Mouse (Mus musculus) limb, embryonic 11.5 days (tissue): ENCODE measurements around the gene Cst6. TPM values are rescaled to one million over a fixed set of nuclear protein-coding genes. Genes with fewer than 3 reads are reported as not detected.
A peak's percentile ranks its signal among the peaks of the same experiment; 100 is the strongest.

ENCODE experiments used
- ATAC-seq: fragments of 200-750 bp; cut with Nextera tagmentation; 2 replicates; pipeline ENCODE4 v1.8.0; 2017; ENCODE audit warnings: low read depth; ENCODE audit not compliant: insufficient number of reproducible peaks, low FRiP score, low TSS enrichment
- DNase-seq: peaks from one replicate; pipeline ENCODE4 v3.0.0-alpha.2; 2015; ENCODE audit warnings: low spot score
- H3K27ac ChIP-seq: fragments of 300-500 bp; sonication (generic); replicated peaks from 2 replicates; pipeline ENCODE4 v1.5.1; 2014; ENCODE audit warnings: low read depth, mild to moderate bottlenecking, low read length
- H3K27me3 ChIP-seq: fragments of 300-500 bp; sonication (generic); 2 replicates; pipeline ENCODE4 v1.6.1; 2014; ENCODE audit warnings: mild to moderate bottlenecking, low read length, mixed read lengths; ENCODE audit not compliant: control insufficient read depth, insufficient read depth
- H3K36me3 ChIP-seq: fragments of 300-500 bp; sonication (generic); 2 replicates; pipeline ENCODE4 v1.6.1; 2014; ENCODE audit warnings: mild to moderate bottlenecking, low read length, moderate library complexity, mixed read lengths; ENCODE audit not compliant: control insufficient read depth, insufficient read depth
- H3K4me1 ChIP-seq: fragments of 300-500 bp; sonication (generic); 2 replicates; pipeline ENCODE4 v1.6.1; 2014; ENCODE audit warnings: low read length, mixed read lengths; ENCODE audit not compliant: control insufficient read depth, insufficient read depth
- H3K4me2 ChIP-seq: fragments of 300-500 bp; sonication (generic); 2 replicates; pipeline ENCODE4 v1.6.1; 2014; ENCODE audit warnings: low read depth, mild to moderate bottlenecking, moderate library complexity; ENCODE audit not compliant: severe bottlenecking
- H3K4me3 ChIP-seq: fragments of 300-500 bp; sonication (generic); 2 replicates; pipeline ENCODE4 v1.5.1; 2014; ENCODE audit warnings: low read depth, low read length
- H3K9ac ChIP-seq: fragments of 300-500 bp; sonication (generic); 2 replicates; pipeline ENCODE4 v1.6.1; 2014; ENCODE audit warnings: mild to moderate bottlenecking, low read length
- H3K9me3 ChIP-seq: fragments of 300-500 bp; sonication (generic); 2 replicates; pipeline ENCODE4 v1.6.1; 2016; ENCODE audit warnings: low read length; ENCODE audit not compliant: control insufficient read depth
- WGBS: fragments of 180-500 bp; shearing (Covaris S2); extraction: QIAGEN DNeasy Blood & Tissue Kit; methylation state at CpG from one replicate; pipeline ENCODE4 v1.1.7; 2014; 5-methylcytosine and 5-hydroxymethylcytosine counted together
- polyA plus RNA-seq: library from polyadenylated mRNA; unstranded; fragments of >200 nt; fragmentation: Nextera tagmentation; extraction: Ambion mirVana; gene quantifications from 2 replicates; pipeline ENCODE4 v1.2.1, GENCODE M21; 2014

The Cst6 gene
- polyA plus RNA-seq, 1 experiment from 2014 or later, result 0.64 TPM

GRCm38 (mm10) chr19:5384715-5385114 is 35.3 kb upstream of the Cst6 start:
- Histone ChIP-seq H3K4me1 (peaks cover 8% of the 10 kb centered on the region), H3K27ac (no peak overlapping the region), H3K9me3 (no peaks in the 10 kb centered on the region; the same call in 1 of the 2 replicates), H3K4me3 (no peak overlapping the region), H3K4me2 (no peak overlapping the region), H3K36me3 (peaks cover 50% of the 10 kb centered on the region), H3K9ac (no peak overlapping the region), H3K27me3 (no peaks in the 10 kb centered on the region)
- no peak for DNase-seq
- 93% methylated on average over 8 of the region's 8 CpGs for WGBS
- no peak for ATAC-seq

- Histone ChIP-seq H3K4me2 (no peak overlapping the region), H3K4me3 (no peak overlapping the region), H3K27me3 (no peaks in the 10 kb centered on the region), H3K36me3 (peaks cover 62% of the 10 kb centered on the region), H3K9ac (no peak overlapping the region), H3K9me3 (no peaks in the 10 kb centered on the region; the same call in 1 of the 2 replicates), H3K27ac (no peak overlapping the region), H3K4me1 (peaks cover 5% of the 10 kb centered on the region)
- DNase-seq (no peak), ATAC-seq (no peak)
- WGBS, result 93% methylated on average over 12 of the region's 12 CpGs
These were observed 34.0 kb upstream of the Cst6 start for GRCm38 (mm10) chr19:5383326-5383725.

DNA sequence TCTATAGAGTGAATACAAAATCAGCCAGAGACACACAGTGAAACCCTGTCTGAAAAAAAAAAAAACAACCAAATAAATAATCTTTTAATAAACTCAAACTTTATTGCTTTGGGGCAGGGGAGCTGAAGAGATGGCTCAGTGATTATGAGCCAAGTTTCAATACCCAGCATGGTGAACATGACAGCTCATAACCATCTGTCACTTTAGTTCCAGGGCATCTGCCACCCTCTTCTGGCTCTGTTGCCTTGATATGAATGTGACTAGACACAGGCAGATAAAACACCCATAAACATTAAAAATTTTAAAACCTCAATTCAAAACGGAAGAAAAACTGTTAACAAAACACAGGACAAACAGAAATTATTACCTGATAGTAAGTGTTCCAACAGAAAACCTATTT is 28.1 kb upstream of the Cst6 start:
- Histone ChIP-seq H3K4me3 (no peak overlapping the region), H3K4me1 (no peaks in the 10 kb centered on the region), H3K4me2 (no peak overlapping the region), H3K9me3 (no peaks in the 10 kb centered on the region; the same call in 1 of the 2 replicates), H3K9ac (no peak overlapping the region), H3K27ac (no peak overlapping the region), H3K27me3 (no peaks in the 10 kb centered on the region), H3K36me3 (peaks cover 42% of the 10 kb centered on the region)
- DNase-seq, result no peak
- no peak for ATAC-seq
- WGBS, result 88% methylated on average over 1 of the region's 1 CpGs

- DNase-seq (no peak), ATAC-seq (no peak)
- Histone ChIP-seq H3K9ac (no peak overlapping the region), H3K9me3 (no peaks in the 10 kb centered on the region), H3K4me2 (no peak overlapping the region), H3K27me3 (no peaks in the 10 kb centered on the region), H3K4me3 (no peak overlapping the region), H3K36me3 (peaks cover 36% of the 10 kb centered on the region), H3K4me1 (no peaks in the 10 kb centered on the region), H3K27ac (no peak overlapping the region)
- 77% methylated on average over 4 of the region's 4 CpGs for WGBS
These were observed 25.4 kb upstream of the Cst6 start for GRCm38 (mm10) chr19:5374748-5375147.

GRCm38 (mm10) chr19:5374177-5374576 is 24.8 kb upstream of the Cst6 start:
- Histone ChIP-seq H3K27me3 (no peaks in the 10 kb centered on the region), H3K9me3 (no peaks in the 10 kb centered on the region), H3K4me3 (no peak overlapping the region), H3K27ac (no peak overlapping the region), H3K4me2 (no peak overlapping the region), H3K9ac (no peak overlapping the region), H3K4me1 (no peaks in the 10 kb centered on the region), H3K36me3 (peaks cover 30% of the 10 kb centered on the region)
- ATAC-seq, result no peak
- 90% methylated on average over 4 of the region's 4 CpGs for WGBS
- no peak for DNase-seq

- ATAC-seq, result no peak
These were observed 23.4 kb upstream of the Cst6 start for GRCm38 (mm10) chr19:5372724-5373123.

DNA sequence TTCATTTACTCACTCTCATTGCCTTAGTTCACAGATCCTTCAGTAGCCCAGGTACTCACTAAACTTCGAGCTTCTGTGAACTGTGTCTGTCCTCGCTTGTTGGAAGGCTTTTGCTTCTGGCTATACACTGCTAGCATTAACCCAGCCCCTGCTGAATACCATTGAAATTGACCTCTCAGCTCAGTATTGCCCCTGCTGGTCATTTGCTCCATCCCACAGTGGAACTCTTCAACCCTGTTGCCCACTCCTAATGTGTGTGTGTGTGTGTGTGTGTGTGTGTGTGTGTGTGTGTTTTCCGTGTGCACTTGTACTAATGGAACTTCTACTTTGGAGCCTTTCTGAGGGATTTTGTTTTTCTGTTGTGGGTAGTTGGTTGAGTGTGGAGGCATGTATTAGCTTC is 21.6 kb upstream of the Cst6 start:
- DNase-seq, result no peak
- Histone ChIP-seq H3K9ac (no peak overlapping the region), H3K4me2 (no peak overlapping the region), H3K27me3 (no peaks in the 10 kb centered on the region), H3K9me3 (no peaks in the 10 kb centered on the region), H3K4me3 (no peak overlapping the region), H3K27ac (no peak overlapping the region), H3K36me3 (peaks cover 23% of the 10 kb centered on the region), H3K4me1 (peaks cover 10% of the 10 kb centered on the region)
- 86% methylated on average over 3 of the region's 3 CpGs for WGBS
- ATAC-seq, result no peak

More at GRCm38 (mm10) chr19:5372724-5373123, 23.4 kb upstream of the Cst6 start:
- Histone ChIP-seq H3K4me3 (no peak overlapping the region), H3K36me3 (peaks cover 23% of the 10 kb centered on the region), H3K4me1 (peaks cover 6% of the 10 kb centered on the region), H3K27me3 (no peaks in the 10 kb centered on the region), H3K9ac (no peak overlapping the region), H3K27ac (no peak overlapping the region), H3K9me3 (no peaks in the 10 kb centered on the region), H3K4me2 (no peak overlapping the region)
- WGBS, result 88% methylated on average over 7 of the region's 7 CpGs
- DNase-seq, result no peak

GRCm38 (mm10) chr19:5367455-5367854 is 18.1 kb upstream of the Cst6 start:
- Histone ChIP-seq H3K4me2 (peak overlapping the region; percentile 78), H3K9ac (peak overlapping the region; percentile 89), H3K27ac (no peak overlapping the region), H3K27me3 (no peaks in the 10 kb centered on the region), H3K4me1 (peaks cover 15% of the 10 kb centered on the region), H3K9me3 (no peaks in the 10 kb centered on the region), H3K4me3 (peak overlapping the region; percentile 99), H3K36me3 (peaks cover 28% of the 10 kb centered on the region)
- DNase-seq (no peak), ATAC-seq (no peak)
- WGBS, result 10% methylated on average over 11 of the region's 11 CpGs

- H3K36me3 ChIP-seq, result peaks cover 28% of the 10 kb centered on the region
- no peak for DNase-seq
- H3K9me3 ChIP-seq, result no peaks in the 10 kb centered on the region
- peak within 1 kb of the TSS; percentile 99 for H3K4me3 ChIP-seq
- peak within 1 kb of the TSS; percentile 92 for H3K27ac ChIP-seq
- H3K4me1 ChIP-seq, result peaks cover 15% of the 10 kb centered on the region
- no peak for ATAC-seq
- H3K27me3 ChIP-seq, result no peaks in the 10 kb centered on the region
- peak within 1 kb of the TSS; percentile 89 for H3K9ac ChIP-seq
- WGBS, result under 1% methylated on average over 33 of the region's 33 CpGs
- peak within 1 kb of the TSS; percentile 91 for H3K4me2 ChIP-seq
These were observed 17.6 kb upstream of the Cst6 start, which contains the start of gene Banf1 for GRCm38 (mm10) chr19:5367053-5367359. Banf1 (minus strand) TSS chr19:5367168.
